Mouse (Mus musculus) right cerebral cortex, postnatal 4 days (tissue): ENCODE data around the gene Erg.

Experiments
- DNase-seq: peaks from one replicate; pipeline ENCODE4 v3.0.0-alpha.2; 2022

Erg gene

GRCm38 (mm10) chr16:95473946-95474345 lies 112.4 kb downstream of the Erg start:
- no peak for DNase-seq

- DNase-seq = no peak
Observed at GRCm38 (mm10) chr16:95472771-95473170, 113.6 kb downstream of the Erg start.

- no peak for DNase-seq
Observed at GRCm38 (mm10) chr16:95469262-95470139, 116.9 kb downstream of the Erg start.

- DNase-seq = no peak
Observed at GRCm38 (mm10) chr16:95467893-95468292, 118.5 kb downstream of the Erg start.

GRCm38 (mm10) chr16:95466548-95466947 lies 119.8 kb downstream of the Erg start:
- peak; percentile 17 for DNase-seq

- no peak for DNase-seq
Observed at GRCm38 (mm10) chr16:95464609-95465008, 121.8 kb downstream of the Erg start.

- no peak for DNase-seq
Observed at GRCm38 (mm10) chr16:95463796-95464195, 122.6 kb downstream of the Erg start.

GRCm38 (mm10) chr16:95461941-95462340 lies 124.5 kb downstream of the Erg start:
- no peak for DNase-seq

- no peak for DNase-seq
Observed at GRCm38 (mm10) chr16:95460336-95460735, 126.1 kb downstream of the Erg start.

GRCm38 (mm10) chr16:95459325-95459691 lies 127.1 kb downstream of the Erg start:
- no peak for DNase-seq

- no peak for DNase-seq
Observed at GRCm38 (mm10) chr16:95458590-95459324, 127.6 kb downstream of the Erg start.

- no peak for DNase-seq
Observed at GRCm38 (mm10) chr16:95457006-95457405, 129.4 kb downstream of the Erg start.

- no peak for DNase-seq
Observed at GRCm38 (mm10) chr16:95455896-95456295, 130.5 kb downstream of the Erg start.

GRCm38 (mm10) chr16:95455461-95455860 lies 130.9 kb downstream of the Erg start:
- DNase-seq = no peak

GRCm38 (mm10) chr16:95452411-95452810 lies 134.0 kb downstream of the Erg start:
- DNase-seq = no peak

- DNase-seq = no peak
Observed at GRCm38 (mm10) chr16:95449361-95449725, 137.1 kb downstream of the Erg start.

- DNase-seq = no peak
Observed at GRCm38 (mm10) chr16:95448643-95449360, 137.6 kb downstream of the Erg start.

GRCm38 (mm10) chr16:95447896-95448295 lies 138.5 kb downstream of the Erg start:
- no peak for DNase-seq

- no peak for DNase-seq
Observed at GRCm38 (mm10) chr16:95446368-95446767, 140.0 kb downstream of the Erg start.

- no peak for DNase-seq
Observed at GRCm38 (mm10) chr16:95442023-95442422, 144.4 kb downstream of the Erg start.

- DNase-seq = no peak
Observed at GRCm38 (mm10) chr16:95441179-95441578, 145.2 kb downstream of the Erg start.

GRCm38 (mm10) chr16:95440334-95440733 lies 146.1 kb downstream of the Erg start:
- DNase-seq = no peak

- DNase-seq = no peak
Observed at GRCm38 (mm10) chr16:95439794-95440193, 146.6 kb downstream of the Erg start.
